Mouse (Mus musculus) erythroid progenitor cell, adult 5-6 weeks (primary cell): ENCODE results near the gene Uri1. TPM values are rescaled to one million over a fixed set of nuclear protein-coding genes. Genes with fewer than 3 reads are reported as not detected.

Experiments used
- ATAC-seq: replicated peaks from 2 replicates; pipeline ENCODE4 v1.8.0; 2016; ENCODE audit warnings: moderate number of reproducible peaks, mild to moderate bottlenecking, moderate TSS enrichment, inconsistent platforms; ENCODE audit not compliant: poor library complexity, low FRiP score, severe bottlenecking
- total RNA-seq, 2 experiments: library from RNA; stranded (forward) in 1 of 2; stranded (reverse) in 1 of 2; fragments of 150-400 nt in 1 of 2; fragments of 186-747, 209-891 nt in 1 of 2; gene quantifications; 2 replicates each; pipeline versions ENCODE4 v1.2.3 to v1.2.4; 2015 to 2017; ENCODE audit warnings: low replicate concordance in 2 of 2

Uri1 gene
- total RNA-seq, 2 experiments from 2014 or later, result 10.1 to 18.8 TPM

DNA sequence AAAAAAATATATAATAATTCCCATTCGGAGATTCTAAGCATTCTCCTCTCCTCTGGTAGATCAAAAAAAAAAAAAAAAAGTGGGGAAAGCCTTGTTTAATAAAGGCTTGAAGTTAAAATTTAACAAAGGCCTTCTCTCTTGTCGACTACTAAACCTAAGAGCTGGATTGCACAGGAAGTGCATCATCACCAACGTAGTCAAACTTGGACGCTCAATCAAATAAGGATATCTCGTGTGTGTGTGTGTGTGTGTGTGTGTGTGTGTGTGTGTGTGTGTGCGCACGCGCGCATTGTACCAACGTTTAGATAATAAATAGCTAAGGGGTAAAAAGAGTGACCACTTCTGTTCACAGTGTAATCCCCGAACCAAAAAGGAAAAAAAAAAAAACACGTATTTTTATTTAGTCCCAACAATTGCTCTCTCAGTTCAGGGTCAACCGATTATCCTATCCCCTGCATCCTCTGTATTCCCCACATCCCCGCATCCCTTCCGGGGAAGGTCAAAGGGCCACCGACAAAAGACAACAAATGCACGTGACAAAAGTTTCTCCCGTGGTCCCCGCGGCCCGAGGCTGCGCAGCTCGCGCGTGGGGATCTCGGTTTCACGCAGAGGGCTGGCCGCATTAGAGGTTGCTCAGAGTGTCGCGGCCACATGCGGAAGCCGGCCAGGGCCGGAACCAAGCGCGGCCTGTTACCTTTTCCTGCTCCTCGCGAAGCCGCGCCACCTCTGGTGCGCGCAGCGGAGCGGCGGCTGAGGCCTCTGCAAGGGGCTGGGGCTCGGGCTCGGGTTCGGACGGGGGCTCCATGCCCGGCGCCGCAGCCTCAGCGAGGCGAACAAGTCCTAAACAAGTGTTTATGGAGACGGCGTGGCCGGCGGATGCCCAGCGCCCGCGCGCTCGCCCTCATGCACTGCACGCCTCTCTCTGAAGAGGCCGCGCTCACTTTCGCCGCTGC lies 4.7 kb downstream of the Uri1 start:
- peak; percentile 61; the same call in 1 of the 2 replicates for ATAC-seq

DNA sequence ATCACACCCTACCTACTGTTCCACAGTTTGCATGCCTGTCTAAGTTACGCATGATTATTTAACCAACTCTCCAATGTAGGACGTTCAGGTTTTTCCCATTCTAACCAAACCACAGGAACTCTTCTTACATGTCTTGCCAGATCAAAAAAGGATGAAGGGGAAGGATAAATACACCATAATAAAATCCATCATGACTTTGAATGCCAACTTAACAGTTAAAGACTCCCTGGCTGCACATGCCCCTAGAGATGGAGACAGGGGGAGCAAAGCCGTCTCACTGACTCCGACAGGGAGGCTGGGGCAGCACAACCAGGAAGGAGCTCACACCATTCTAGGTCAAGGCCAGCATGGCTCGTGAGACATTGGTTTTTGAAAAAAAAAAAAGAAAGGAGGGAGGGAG lies 8.0 kb downstream of the Uri1 start:
- no peak for ATAC-seq

DNA sequence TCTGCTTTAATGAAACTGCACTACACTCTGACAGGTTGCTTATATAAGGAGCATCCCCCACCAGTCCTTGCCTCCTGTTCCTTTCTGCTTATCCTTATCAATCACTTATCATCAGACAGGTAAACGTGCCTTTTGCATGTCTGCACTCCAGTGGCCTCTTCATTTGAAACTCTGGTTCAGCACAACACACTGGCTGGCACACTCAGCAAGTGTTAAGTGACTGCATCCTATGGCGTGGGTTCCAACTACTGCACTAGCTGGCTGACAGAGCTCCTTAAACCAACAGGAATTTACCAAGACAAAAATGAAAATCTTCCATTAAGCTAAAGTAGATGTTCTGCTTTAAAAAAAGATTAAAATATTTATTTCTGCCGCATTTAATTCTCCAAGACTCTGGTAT lies 9.4 kb downstream of the Uri1 start:
- ATAC-seq, result no peak

DNA sequence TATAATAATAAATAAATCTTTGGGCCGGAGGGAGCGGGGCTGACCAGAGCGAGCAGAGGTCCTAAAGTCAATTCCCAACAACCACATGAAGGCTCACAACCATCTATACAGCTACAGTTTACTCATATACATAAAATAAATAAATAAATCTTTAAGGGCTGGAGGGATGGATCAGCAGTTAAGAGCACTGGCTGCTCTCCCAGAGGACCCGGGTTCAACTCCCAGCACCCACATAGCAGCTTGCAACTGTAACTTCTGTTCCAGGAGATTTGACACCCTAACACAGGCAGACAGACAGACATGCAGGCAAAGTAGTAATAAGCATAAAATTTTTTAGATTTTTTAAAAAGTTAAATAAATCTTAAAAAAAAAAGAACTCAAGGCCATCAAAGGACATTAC lies 10.5 kb downstream of the Uri1 start:
- no peak for ATAC-seq

DNA sequence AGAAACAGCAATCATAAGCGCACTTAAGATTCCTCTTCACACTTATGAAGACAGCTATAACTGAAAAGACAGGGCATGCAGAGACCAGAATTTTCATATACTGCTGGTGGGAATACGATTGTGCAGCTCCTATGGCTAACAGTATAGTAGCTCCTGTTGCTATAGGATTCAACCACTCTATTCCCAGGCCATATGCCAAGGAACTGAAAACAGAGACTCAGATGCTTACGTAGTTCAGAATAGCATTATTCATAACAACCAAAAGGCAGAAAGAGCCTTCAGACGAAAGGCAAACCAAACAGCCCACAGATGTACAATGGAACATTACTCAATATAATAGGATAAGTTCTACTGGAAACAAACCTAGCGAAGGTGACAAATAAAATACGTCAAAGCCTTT lies 15.0 kb downstream of the Uri1 start:
- no peak for ATAC-seq

DNA sequence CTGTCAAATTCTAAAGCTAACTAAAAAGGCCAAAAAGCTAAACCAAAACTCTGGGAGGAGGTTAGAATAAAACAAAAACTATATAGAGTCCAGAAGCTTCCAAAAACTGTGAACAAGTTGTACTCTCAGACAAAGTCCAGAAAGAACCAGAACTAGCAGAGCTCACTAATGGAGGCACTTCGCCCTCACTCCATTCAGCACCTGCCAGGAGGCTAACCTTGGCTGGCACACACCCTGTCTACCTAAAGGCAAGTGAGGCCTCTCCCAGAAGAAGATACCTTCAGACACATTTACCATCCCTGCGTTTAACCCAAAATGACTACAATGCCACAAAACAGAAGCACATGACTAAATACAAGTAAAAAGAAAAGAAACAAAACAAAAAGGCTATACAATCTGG lies 20.9 kb downstream of the Uri1 start:
- no peak for ATAC-seq

DNA sequence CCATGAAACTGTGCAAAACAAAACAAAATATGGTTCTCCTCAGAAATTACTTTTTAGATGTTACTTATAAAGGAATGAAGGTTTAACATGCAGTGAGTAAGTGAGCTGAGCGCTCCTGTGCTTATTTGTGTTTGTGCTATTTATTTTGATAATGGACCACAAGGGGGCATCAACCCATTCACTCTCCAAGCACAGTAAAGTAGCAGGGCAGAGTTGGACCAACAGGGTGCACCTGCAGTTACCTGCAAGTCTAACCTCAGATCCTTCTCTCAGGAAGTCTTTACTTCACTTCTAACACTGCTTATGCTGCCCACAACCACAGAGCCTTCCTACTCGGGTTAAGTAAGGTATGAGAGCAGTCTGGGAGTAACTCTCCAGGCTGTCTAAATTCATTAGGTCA lies 23.7 kb downstream of the Uri1 start:
- no peak for ATAC-seq

DNA sequence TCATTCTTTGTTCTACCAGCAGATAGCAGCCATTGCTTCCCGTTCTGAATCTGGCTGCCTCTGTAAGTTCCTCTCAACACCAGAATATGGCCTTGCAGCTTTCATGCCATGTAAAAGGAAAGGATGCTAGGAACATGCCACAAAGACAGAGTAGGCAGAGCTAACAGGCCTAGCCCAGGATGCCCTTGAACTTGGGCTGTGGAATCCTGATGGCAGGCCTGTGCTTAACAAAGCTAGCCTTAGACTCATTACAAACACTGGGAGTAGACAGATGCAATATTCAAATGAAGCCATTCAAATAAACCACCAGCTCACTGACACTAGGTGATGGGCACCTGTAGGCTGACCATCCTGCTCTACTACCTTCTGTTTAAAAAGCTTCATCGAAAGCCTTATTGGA lies 30.5 kb downstream of the Uri1 start:
- no peak for ATAC-seq

DNA sequence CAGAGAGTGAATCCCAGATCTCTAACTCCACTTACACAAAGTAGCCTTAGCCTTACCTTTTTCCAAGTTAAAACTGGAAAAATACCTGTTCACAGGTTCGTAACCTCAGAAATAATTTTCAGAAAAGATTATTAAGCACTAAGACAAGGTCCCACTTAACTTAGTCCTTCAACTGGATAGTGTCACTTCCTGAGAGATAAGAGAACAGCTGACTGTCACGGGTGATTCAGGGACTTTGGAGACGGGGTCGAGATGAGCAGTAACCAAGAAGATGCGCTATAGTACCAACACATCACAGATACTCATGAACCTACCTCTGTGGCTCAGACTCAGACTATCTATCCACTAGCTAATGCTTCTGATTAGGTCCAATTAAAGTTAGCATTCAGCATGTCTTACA lies 38.5 kb downstream of the Uri1 start:
- ATAC-seq, result no peak

DNA sequence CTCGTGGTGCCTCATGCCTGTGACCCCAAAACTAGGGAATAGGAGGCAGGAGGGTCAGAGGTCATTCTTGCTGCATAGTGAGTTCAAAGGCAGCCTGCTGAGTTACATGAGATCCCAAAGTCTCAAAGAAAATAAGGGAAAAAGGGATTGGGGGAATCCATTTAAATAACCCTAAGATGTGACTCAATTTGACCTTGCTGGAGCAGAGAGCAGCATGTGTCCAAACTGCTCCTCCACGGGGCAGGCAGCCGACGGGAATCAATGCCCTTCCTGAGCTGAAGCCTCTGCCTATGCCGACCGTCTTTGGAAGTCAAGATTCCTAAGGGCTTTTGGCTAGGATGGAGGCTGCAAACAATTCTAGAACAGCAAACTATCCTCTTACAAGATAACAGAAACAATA lies 39.9 kb downstream of the Uri1 start:
- ATAC-seq, result no peak

DNA sequence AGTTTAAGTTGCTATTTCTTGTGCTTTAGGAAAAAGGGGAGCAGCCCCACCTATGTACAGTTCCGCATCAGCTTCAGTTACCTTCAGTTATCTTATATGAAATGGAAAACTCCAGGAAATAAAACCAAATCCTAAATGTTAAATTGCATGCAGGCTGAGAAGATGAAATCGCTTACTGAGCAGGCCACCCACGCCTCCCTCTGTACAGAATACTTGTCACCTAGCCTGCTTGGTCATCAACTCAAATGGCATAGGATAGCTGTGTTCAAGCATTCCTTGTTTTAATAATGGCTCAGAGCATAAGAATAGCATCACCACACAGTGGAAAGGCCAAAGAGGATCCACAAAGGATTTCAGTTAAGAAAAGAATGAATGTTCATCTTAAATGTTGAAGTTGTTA lies 43.6 kb downstream of the Uri1 start:
- ATAC-seq, result no peak

DNA sequence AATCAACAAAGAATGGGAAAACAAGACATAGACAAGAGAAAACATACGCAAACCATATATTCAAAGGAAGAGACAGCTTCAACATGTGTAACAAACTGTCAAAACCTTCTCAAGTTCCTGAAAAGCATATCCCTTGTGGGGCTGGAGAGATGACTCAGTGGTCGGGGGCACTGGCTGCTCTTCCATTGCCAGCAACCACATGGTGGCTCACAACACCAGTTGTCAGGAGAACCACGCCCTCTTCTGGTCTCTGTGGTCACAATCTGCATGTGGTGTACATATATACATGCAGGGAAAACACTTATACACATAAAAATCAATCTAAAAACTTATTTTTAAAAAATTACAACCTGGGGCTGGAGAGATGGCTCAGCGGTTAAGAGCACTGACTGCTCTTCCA lies 44.9 kb downstream of the Uri1 start:
- no peak for ATAC-seq

DNA sequence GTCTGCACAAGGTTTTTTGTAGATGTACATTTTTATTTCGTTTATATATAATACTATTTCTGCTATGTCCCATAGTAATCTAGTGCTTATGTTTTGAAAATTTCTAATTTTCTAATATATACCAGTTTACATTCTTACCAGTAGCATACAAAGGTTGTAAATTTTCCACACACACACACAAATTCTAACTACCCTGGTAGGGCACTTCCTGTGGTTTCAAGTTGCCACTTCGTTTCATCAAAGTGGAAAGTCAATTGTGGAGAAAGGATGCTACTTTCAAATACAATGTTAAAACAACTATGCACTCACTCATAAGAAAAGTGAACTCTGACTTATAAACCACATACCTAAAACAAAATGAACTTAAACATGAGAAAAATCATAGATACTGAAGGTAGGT lies 45.7 kb downstream of the Uri1 start:
- ATAC-seq, result no peak

DNA sequence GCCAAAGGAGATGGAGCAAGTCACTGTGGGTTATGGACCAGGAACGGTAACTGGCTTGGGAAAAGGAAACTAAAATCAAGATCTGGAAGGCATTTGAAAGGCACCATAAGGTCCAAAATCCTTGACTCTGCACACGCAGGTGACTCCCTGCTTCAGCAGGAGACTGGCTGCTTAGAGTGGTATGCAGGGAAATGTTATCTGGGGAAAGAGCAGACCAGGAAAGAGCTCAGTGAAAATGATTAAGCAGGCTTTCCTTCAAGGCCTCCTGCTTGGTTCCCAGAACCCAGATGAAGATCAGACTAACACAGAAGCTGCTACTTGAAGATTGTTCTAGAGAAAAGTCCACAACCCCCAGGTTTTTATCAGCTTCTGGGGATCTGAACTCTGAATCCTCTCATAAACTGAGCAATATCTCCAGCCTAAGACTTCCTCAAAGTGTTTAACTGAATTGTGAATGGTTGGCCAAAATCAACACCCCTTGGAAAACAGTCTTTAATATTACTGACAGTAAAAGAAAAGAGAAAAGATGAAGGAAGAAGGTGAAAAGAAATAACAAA lies 50.3 kb downstream of the Uri1 start:
- ATAC-seq, result no peak

DNA sequence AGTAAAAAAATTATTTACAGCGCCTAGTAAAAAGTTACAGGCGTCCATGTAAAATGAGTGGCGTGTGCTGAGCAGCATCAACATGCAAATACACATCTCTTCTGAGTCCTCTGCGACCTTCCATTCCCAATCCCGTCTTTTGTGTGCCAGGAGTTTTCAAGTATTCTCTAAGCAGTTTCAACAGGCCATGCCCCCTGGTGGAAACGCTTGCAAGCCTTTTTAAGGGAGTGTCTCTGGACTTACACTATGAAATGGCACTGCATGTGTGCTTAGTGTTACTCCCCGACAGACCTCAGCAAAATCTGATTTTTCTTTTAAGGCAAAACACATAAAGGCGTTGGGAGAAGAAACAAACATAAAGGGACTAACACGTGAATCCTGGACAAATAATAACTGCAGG lies 50.8 kb downstream of the Uri1 start:
- ATAC-seq, result no peak

DNA sequence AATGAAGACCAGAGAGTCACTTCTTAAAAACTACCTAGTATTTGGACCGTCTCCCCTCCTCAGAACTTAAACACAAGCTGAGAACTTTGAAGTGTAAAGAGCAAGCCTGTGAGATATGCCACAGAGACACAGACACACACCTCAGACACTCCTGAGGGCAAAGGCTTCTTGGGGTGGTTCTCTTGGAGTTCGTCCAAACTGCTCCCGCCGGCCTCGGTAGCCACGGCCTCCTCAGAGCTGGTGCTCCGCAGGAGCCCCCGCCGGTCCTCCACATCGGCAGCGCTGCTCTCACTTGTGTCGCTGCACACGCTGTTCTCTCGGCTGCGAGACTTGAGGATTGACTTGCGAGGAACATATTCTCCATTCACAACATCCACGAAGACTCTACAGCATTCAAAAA lies 61.0 kb downstream of the Uri1 start:
- ATAC-seq, result no peak

DNA sequence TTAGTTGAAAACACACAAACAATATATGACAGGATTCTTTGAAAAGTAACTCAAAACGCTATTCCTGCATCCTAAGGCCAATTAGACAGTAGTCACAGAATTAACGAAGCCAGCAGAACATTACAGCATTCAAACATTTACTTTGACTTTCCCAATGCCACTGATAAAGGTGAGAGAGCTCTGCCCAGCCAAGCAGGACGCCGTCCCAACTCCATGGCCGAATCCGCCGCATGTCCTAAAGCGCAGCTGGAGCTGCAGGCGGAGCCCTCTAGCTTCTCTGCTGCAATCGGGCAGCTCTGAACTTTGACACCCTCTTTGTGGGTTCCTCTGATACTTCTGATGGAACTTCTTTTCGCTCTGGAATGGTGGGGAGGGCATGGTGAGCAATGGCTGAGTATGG lies 62.1 kb downstream of the Uri1 start:
- no peak for ATAC-seq

DNA sequence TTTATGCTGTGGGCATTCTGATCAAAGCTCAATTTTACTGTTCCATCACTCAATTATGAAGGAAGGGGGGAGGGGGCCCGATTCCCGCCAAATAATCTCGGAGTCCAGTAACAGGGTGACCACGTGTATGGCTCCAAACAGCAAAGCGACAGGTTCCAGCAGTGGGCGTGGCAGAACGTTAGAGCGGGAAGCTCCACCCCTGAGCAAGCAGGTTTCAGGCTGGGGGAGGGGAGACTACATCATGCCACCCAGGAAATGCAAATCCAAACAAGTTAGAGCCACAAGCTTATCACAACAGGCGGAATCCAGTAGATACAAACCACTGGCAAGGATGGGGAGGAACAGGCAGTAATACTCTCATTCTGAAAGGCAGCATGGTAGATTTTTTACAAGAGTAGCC lies 71.5 kb downstream of the Uri1 start:
- no peak for ATAC-seq

DNA sequence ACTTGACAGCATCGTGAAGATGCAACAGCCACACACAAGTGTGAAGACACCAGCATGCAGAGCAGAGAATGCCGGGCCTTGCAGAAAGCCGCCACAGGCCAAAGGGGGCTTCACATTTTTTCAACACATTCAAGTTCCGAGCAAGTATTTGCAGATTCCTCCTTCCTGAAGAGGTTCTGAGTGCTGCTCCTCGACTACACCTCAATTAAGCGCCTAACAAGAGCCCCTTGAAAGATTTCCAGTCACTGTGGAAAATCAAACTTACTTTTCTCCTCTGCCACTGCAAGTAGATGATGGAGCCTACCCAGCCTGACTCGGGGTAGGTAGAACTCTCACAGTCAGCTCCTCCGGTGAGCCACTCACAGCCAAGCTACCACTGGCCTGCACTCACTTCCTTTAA lies 86.9 kb downstream of the Uri1 start:
- no peak for ATAC-seq

DNA sequence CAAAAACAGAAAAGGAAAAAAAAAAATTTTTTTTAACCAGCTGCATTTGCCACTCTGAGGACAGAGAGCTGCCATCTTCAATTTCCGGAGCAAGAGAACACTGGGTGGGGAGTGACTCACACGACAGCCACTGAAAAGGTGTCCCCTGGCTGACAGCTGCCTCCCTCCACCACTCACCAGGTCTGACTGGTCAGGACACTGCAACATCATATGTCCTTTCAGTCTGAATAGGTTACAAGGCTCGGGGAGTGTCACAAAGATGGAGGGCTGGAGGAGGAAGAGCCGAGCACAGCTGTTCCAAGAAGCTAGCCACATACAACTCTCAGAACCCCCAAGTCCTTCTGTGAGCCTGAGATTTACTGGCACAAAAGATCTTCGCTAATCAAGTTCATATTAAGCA lies 87.6 kb downstream of the Uri1 start:
- no peak for ATAC-seq

DNA sequence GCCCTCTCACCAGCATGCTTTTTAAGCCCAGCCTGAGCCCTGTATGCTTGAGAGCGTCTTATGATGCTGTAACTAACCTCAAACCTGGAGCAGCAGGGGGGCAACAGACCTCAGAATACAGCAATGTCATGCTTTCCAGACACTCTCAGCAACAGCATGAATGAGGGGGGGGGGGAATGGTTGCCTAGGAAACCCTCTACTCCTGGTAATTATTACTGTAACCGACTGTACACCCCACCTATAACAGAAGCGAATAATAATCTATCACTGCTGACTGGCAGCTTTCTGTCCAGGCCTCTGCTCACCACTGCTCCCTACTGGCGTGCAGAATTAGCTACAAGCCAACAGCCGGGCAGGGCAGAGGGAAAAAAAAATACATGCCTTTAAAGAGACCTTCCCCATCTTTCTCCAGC lies 88.6 kb downstream of the Uri1 start:
- no peak for ATAC-seq
